Mouse (Mus musculus) midbrain, embryonic 15.5 days (tissue): ENCODE measurements around the gene Cd200. TPM values are rescaled to one million over a fixed set of nuclear protein-coding genes. Genes with fewer than 3 reads are reported as not detected.
"Not testable (repeated sequence)": the region's sequence is repeated elsewhere in the genome, so short reads cannot be mapped to it uniquely, and the experiment has no call there.

Experiments used
- ATAC-seq: fragments of 200-750 bp; cut with Nextera tagmentation; replicated peaks from 2 replicates; pipeline ENCODE4 v1.8.0; 2017; ENCODE audit warnings: moderate TSS enrichment
- H3K27ac ChIP-seq: fragments of 300-500 bp; sonication (generic); 2 replicates; pipeline ENCODE4 v1.5.1; 2015; ENCODE audit warnings: mild to moderate bottlenecking, inconsistent platforms
- H3K27me3 ChIP-seq: fragments of 300-500 bp; sonication (generic); replicated peaks from 2 replicates; pipeline ENCODE4 v1.6.1; 2015; ENCODE audit warnings: inconsistent platforms
- H3K36me3 ChIP-seq: fragments of 300-500 bp; sonication (generic); replicated peaks from 2 replicates; pipeline ENCODE4 v1.6.1; 2015; ENCODE audit warnings: inconsistent platforms
- H3K4me1 ChIP-seq: fragments of 300-500 bp; sonication (generic); 2 replicates; pipeline ENCODE4 v1.6.1; 2015; ENCODE audit warnings: inconsistent platforms
- H3K4me2 ChIP-seq: fragments of 300-500 bp; sonication (generic); 2 replicates; pipeline ENCODE4 v1.6.1; 2015; ENCODE audit warnings: inconsistent platforms, mild to moderate bottlenecking, moderate library complexity
- H3K4me3 ChIP-seq: fragments of 300-500 bp; sonication (generic); 2 replicates; pipeline ENCODE4 v1.5.1; 2015; ENCODE audit warnings: mild to moderate bottlenecking, inconsistent platforms
- H3K9ac ChIP-seq: fragments of 300-500 bp; sonication (generic); 2 replicates; pipeline ENCODE4 v1.6.1; 2015; ENCODE audit warnings: mild to moderate bottlenecking, inconsistent platforms
- H3K9me3 ChIP-seq: fragments of 300-500 bp; sonication (generic); 2 replicates; pipeline ENCODE4 v1.6.1; 2016; ENCODE audit warnings: inconsistent platforms
- WGBS: fragments of 180-500 bp; shearing (Covaris S2); methylation state at CpG from one replicate; pipeline ENCODE4 v1.1.7; 2015; ENCODE audit warnings: mixed read lengths; 5-methylcytosine and 5-hydroxymethylcytosine counted together
- polyA plus RNA-seq: library from polyadenylated mRNA; unstranded; fragments of >200 nt; fragmentation: Nextera tagmentation; extraction: Ambion mirVana; gene quantifications from 2 replicates; pipeline ENCODE4 v1.2.1, GENCODE M21; 2015

The Cd200 gene
- polyA plus RNA-seq, 1 experiment from 2014 or later, result 372 TPM

DNA sequence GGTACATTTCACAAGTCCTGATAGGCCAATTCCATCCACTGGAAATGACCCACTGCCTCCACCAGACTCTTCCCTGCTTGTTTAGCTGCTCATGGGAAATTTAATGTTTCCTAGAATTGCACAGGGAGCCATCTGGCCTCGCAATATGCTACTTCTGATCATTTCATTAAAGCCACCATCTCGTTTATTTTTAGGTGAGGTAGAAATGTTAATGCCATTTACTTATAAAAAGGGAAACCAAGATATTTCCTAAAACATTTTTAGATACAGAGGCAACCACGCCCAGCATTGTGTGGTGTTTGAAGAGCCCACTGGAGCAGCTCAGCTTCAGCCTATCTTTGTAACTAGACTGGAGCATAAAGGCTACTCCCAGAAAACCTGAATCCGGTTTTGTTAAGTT lies 32.6 kb downstream of the Cd200 start:
- no peaks in the 10 kb centered on the region for H3K9me3 ChIP-seq
- H3K27me3 ChIP-seq, result no peaks in the 10 kb centered on the region
- no peak overlapping the region for H3K4me3 ChIP-seq
- no peak overlapping the region for H3K27ac ChIP-seq
- no peaks in the 10 kb centered on the region for H3K4me1 ChIP-seq
- WGBS, result 84% methylated on average over 4 of the region's 4 CpGs
- H3K4me2 ChIP-seq, result no peak overlapping the region
- peaks cover 5% of the 10 kb centered on the region; the same call in 1 of the 2 replicates for H3K36me3 ChIP-seq
- H3K9ac ChIP-seq, result no peak overlapping the region
- ATAC-seq, result no peak

DNA sequence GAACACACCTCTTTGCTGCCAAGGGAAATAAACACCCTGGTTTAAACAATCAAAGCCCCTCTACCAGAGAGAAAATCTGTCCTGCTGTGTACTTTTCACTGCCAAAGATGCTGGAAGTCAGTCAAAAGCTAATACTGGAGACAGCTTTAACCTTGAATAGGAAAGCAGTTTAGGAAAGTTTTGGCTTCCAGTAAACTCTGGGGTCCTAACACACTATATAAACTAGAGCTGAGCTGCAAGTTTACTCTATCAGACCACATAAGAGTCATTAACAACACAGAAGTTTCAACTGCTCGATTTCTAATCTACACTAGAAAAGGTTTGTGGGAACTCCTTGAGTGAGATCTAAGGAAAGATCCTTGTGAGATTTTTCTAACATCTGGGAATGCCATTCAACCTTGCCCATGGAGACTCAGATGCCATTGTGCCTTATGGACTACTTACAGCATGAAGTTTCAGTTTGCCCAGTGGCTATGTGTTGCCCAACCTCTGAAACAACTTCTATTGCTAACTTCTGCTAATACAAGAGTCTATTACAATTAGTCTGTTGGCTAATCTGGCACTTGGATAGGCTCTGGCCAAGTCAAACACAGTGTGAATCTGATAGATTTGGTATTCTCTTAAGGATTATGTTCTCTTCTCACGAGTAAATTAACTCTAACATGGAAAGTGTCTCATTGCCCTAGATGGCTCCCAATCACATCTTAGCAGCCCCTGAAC lies 33.2 kb downstream of the Cd200 start:
- 76% methylated on average over 2 of the region's 2 CpGs for WGBS
- Histone ChIP-seq H3K4me2 (no peak overlapping the region), H3K9me3 (no peaks in the 10 kb centered on the region), H3K27me3 (no peaks in the 10 kb centered on the region), H3K4me3 (no peak overlapping the region), H3K4me1 (no peaks in the 10 kb centered on the region), H3K9ac (no peak overlapping the region), H3K27ac (no peak overlapping the region), H3K36me3 (peaks cover under 1% of the 10 kb centered on the region; the same call in 1 of the 2 replicates)
- ATAC-seq, result no peak

DNA sequence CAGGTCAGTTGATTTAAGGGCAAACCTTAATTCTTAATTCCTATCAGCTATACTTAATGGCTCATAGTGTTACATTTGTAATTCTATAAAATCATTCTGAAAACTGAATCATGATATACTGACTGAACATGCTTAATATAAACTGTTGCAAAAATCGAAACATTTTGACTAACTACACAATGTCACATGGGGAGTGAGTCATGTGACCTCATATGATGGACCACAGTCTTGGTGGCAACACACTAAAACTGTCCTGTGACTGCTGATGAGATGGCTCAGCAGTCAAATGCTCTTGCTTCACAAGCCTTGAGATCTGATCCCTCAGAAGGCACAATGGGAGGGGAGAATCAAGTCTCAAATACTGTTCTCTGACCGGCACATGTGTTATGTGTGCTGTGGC lies 34.8 kb downstream of the Cd200 start:
- H3K9me3 ChIP-seq, result no peaks in the 10 kb centered on the region
- WGBS, result 88% methylated on average over 2 of the region's 2 CpGs
- H3K27me3 ChIP-seq, result no peaks in the 10 kb centered on the region
- no peak overlapping the region for H3K4me3 ChIP-seq
- no peak overlapping the region for H3K27ac ChIP-seq
- no peaks in the 10 kb centered on the region for H3K4me1 ChIP-seq
- H3K9ac ChIP-seq, result no peak overlapping the region
- no peak overlapping the region for H3K4me2 ChIP-seq
- no peak for ATAC-seq
- H3K36me3 ChIP-seq, result no peaks in the 10 kb centered on the region

DNA sequence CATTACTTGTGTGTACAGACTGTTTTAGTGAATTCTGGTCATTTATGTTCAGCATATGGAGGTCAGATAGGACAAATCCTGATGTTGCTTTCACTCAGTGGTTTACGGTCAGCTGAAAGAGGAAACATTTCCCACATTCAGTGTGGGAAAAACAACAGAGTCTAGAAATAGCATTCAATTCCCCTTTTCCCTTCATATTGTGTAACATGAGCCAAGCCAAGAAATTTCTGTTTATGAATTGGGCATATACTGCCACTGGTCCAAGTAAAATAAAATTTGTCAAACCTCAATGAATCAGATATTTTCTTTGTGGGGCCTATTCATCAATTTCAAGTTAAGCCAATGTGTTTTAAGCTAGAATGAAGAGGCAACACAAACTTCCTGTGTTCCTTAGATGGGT lies 37.8 kb downstream of the Cd200 start:
- WGBS, result 93% methylated on average over 1 of the region's 1 CpGs
- no peaks in the 10 kb centered on the region for H3K9me3 ChIP-seq
- H3K9ac ChIP-seq, result no peak overlapping the region
- H3K27ac ChIP-seq, result no peak overlapping the region
- no peaks in the 10 kb centered on the region for H3K4me1 ChIP-seq
- no peak overlapping the region for H3K4me3 ChIP-seq
- ATAC-seq, result no peak
- no peaks in the 10 kb centered on the region for H3K27me3 ChIP-seq
- H3K4me2 ChIP-seq, result no peak overlapping the region
- H3K36me3 ChIP-seq, result no peaks in the 10 kb centered on the region

DNA sequence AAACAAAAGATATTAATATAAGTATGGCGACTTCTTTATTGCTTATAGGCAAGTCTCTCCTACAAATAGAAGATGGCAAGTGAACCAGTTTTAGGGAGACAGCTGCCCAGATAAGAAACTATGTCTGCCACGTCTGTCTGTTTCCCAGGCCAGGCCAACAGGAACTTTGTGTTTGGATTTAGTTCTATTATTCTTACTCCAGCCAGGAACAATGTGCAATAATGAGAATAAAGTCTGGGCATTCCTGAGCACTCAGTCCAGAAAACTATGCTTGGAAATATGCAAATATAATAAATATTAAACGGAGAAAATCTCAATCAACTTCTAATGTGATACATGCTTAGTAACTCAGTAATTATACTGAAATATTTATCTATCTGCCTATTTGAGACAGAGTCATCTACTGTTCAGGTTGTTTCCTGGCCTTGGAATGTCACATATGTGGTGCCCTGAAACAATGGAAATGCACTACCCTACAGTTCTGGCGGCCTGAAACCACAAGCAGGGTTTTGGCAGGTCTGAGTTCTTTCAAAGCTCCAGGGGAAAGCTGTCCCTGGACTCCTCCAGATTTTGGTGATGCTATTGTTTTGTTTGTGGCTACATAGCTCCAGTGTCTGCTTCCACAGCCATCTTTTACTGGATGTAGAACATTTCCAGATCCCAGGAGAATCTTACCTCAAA lies 39.4 kb downstream of the Cd200 start:
- whole genome bisulfite sequencing, result 78% methylated on average over 4 of the region's 4 CpGs
- no peaks in the 10 kb centered on the region for H3K27me3 ChIP-seq

DNA sequence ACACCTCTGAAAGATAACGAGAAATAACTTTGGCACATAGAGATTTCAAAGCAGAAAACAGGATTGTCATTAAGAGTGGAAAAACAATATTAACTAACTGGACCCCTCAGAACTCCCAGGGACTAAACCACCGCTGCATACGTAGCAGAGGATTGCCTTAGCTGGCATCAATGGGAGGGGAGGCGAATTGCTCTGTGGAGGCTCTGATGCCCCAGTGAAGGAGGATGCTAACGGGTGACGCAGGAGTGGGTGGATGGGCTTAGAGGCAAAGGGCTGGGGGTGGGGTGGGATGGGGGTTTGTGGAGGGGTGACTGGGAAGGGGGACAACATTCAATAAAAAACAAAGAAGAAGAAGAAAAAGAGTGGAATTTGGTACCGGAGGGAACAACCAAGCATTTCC lies 42.7 kb downstream of the Cd200 start:
- Histone ChIP-seq H3K4me3 (no peak overlapping the region), H3K27me3 (no peaks in the 10 kb centered on the region), H3K9ac (no peak overlapping the region), H3K4me2 (no peak overlapping the region), H3K9me3 (no peaks in the 10 kb centered on the region), H3K4me1 (no peaks in the 10 kb centered on the region), H3K27ac (no peak overlapping the region), H3K36me3 (no peaks in the 10 kb centered on the region)
- no peak for ATAC-seq
- WGBS, result 73% methylated on average over 7 of the region's 7 CpGs

More for the DNA sequence above, 39.4 kb downstream of the Cd200 start:
- Histone ChIP-seq H3K36me3 (no peaks in the 10 kb centered on the region), H3K4me2 (no peak overlapping the region), H3K4me3 (no peak overlapping the region), H3K27ac (no peak overlapping the region), H3K4me1 (no peaks in the 10 kb centered on the region), H3K9ac (no peak overlapping the region), H3K9me3 (no peaks in the 10 kb centered on the region)
- no peak for ATAC-seq

DNA sequence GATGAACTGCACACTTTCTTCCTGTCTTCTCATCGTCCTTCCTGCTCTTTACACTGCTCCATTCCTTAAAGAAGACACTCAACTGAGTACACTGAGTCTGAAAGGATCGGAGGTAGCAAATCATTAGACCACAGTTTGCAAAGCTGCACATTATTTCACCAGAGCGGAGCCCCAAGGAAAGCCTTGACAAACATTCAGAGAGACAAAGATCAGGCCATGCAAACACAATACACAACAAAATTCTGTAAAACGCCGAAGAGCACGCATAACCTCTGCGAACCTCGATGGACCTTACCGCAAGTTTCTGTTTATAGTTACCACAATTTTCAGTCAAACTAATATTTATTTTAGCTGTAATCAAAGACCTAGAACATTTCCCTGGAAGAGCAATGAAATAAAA lies 43.5 kb downstream of the Cd200 start:
- WGBS, result 88% methylated on average over 9 of the region's 9 CpGs
- no peak for ATAC-seq
- H3K27me3 ChIP-seq, result no peaks in the 10 kb centered on the region

DNA sequence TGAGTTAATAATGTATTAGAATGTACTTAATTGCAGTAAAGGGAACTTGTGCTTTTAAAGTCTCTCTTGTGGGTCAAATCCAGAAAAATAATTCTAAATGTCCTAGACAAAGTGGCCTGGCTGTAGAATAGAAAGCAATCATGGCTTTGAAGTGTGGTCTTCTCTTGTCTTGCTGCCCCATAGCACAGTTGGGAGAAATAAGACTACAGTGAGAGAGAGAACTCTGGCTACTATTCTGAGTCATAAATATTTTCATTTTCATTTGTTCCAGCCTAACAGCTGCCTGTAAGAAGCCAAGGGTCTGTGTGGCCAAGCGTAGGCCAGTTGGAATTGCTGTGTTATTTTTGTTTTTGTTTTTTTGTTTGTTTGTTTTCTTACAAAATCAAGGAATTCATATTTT lies 44.2 kb downstream of the Cd200 start:
- no peak overlapping the region for H3K4me3 ChIP-seq
- no peaks in the 10 kb centered on the region for H3K36me3 ChIP-seq
- no peak overlapping the region for H3K27ac ChIP-seq
- ATAC-seq, result no peak
- H3K4me1 ChIP-seq, result no peaks in the 10 kb centered on the region
- 95% methylated on average over 1 of the region's 1 CpGs for WGBS
- no peaks in the 10 kb centered on the region for H3K27me3 ChIP-seq
- no peaks in the 10 kb centered on the region for H3K9me3 ChIP-seq
- no peak overlapping the region for H3K9ac ChIP-seq
- H3K4me2 ChIP-seq, result no peak overlapping the region

More for the DNA sequence above, 43.5 kb downstream of the Cd200 start:
- no peak overlapping the region for H3K4me3 ChIP-seq
- no peak overlapping the region for H3K4me2 ChIP-seq
- no peaks in the 10 kb centered on the region for H3K4me1 ChIP-seq
- no peak overlapping the region for H3K9ac ChIP-seq
- no peaks in the 10 kb centered on the region for H3K9me3 ChIP-seq
- H3K36me3 ChIP-seq, result no peaks in the 10 kb centered on the region
- no peak overlapping the region for H3K27ac ChIP-seq

DNA sequence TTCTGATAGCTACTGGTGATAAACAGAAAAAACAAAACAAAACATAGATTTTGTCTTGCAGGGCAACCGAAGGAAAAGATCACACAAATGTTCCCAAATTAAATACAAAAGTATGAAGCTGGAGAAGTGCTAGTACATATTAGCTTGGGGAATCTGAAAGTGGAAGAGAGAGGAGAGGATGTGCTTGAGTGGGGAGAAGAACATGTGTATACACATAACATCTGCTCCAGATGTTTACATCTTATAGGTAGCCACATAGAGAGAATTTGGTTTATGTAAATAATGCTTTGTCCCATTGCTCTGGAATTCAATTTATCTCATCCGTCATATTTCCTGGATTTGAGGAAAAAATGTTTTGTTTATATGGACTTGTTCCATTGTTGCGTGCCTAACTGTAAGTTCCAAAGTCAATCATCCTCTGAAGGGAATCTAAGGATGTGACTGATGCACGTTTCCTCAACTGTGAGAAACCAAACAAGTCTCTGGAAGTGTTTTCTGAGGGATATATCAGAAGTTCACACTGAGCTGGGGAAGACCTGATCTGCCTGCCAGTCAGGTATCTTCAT lies 45.3 kb downstream of the Cd200 start:
- ATAC-seq, result no peak
- Histone ChIP-seq H3K27me3 (no peaks in the 10 kb centered on the region), H3K36me3 (no peaks in the 10 kb centered on the region), H3K27ac (no peak overlapping the region), H3K4me3 (no peak overlapping the region), H3K4me1 (no peaks in the 10 kb centered on the region), H3K4me2 (no peak overlapping the region), H3K9ac (no peak overlapping the region), H3K9me3 (no peaks in the 10 kb centered on the region)
- 84% methylated on average over 4 of the region's 4 CpGs for WGBS

DNA sequence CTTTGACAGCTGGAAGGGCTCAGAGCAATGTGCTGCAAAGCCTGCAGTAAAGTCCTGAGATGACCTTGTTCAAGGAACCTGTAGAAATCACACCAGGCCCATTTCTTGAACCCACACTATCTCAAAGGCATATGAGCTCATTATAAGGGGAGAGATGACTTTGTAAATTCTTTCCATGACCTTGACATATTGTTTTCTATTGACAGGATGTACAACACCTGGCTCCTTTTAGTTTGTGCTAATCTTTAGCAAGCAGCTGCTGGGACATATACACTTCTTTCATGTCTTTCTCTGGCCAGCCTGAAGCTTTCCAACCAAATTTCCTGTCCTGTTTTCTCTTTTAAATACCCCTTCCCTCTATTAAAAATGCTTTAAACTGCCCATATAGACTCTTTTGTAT lies 47.4 kb downstream of the Cd200 start:
- Histone ChIP-seq H3K9ac (no peak overlapping the region), H3K36me3 (no peaks in the 10 kb centered on the region), H3K27me3 (no peaks in the 10 kb centered on the region), H3K27ac (no peak overlapping the region), H3K4me2 (no peak overlapping the region), H3K4me1 (no peaks in the 10 kb centered on the region), H3K9me3 (no peaks in the 10 kb centered on the region), H3K4me3 (no peak overlapping the region)
- ATAC-seq, result no peak

DNA sequence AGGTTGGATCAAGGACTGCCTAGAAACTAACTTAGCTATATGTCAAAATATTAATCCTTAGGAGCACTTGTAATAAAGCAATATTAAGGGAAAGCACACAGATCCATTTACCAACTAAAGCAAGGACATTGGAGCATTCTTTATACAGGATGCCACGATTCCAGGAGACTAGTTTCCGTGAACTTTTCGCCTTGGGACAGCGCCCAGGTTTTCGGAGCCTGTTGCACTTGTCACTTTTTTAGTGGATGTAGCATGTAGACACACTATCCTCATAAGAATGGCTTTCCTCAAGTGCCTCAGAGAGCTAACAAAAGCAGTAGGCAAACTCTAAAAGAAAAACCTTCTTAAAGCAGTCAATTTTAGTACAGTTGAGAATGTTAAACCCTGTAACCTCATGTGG lies 50.4 kb downstream of the Cd200 start:
- not testable (repeated sequence) for H3K9me3 ChIP-seq, H3K27me3 ChIP-seq, H3K4me2 ChIP-seq, H3K36me3 ChIP-seq, H3K9ac ChIP-seq, ATAC-seq, H3K27ac ChIP-seq, H3K4me1 ChIP-seq, H3K4me3 ChIP-seq
- WGBS, result 95% methylated on average over 5 of the region's 5 CpGs

DNA sequence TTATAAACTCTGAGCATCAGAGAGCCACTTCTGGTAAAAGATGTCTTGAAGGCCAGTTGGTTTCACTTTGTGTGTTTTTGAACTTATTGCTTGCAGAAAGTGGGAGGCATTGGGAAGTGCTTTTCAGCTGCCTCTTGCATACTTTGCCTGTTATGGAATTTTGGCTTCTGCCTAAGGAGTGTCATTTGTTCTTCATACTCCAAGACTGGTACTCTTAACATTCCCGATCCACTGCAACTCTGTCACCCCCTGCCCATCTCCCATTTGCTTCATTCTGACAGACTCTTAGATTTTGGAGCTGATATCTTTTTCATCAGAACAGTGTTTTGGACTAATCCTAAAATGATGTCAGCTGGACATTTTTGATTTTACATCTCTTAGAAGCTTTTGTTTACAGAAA lies 51.7 kb downstream of the Cd200 start:
- Histone ChIP-seq H3K9ac (no peak overlapping the region), H3K4me3 (no peak overlapping the region)

DNA sequence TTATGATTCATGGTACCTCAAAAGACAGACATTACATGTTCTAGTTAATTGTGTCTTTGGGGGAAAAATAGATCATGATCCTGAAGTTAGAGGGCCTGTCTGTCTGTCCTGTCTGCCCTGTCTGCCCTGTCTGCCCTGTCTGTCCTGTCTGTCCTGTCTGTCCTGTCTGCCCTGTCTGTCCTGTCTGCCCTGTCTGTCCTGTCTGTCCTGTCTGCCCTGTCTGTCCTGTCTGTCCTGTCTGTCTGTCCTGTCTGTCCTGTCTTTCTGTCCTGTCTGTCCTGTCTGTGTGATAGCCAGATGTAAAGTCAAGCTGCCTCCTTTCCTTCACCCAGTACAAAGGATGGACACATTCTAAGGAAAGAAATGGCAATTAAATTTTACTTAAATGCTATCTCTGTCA lies 56.0 kb downstream of the Cd200 start:
- Histone ChIP-seq H3K36me3 (no peaks in the 10 kb centered on the region), H3K4me2 (no peak overlapping the region), H3K4me3 (no peak overlapping the region), H3K4me1 (no peaks in the 10 kb centered on the region), H3K9me3 (no peaks in the 10 kb centered on the region), H3K9ac (no peak overlapping the region), H3K27ac (no peak overlapping the region), H3K27me3 (no peaks in the 10 kb centered on the region)
- ATAC-seq, result peak; percentile 80; the same call in 1 of the 2 replicates

More for the DNA sequence above, 51.7 kb downstream of the Cd200 start:
- Histone ChIP-seq H3K27ac (no peak overlapping the region), H3K9me3 (no peaks in the 10 kb centered on the region), H3K4me2 (no peak overlapping the region), H3K36me3 (no peaks in the 10 kb centered on the region), H3K27me3 (no peaks in the 10 kb centered on the region), H3K4me1 (no peaks in the 10 kb centered on the region)
- WGBS, result 86% methylated on average over 1 of the region's 1 CpGs
- ATAC-seq, result no peak
